Mouse (Mus musculus) retina, postnatal 1 day (tissue): ENCODE measurements around the gene Col15a1.

Source experiments
- DNase-seq: peaks from one replicate; pipeline ENCODE4 v3.0.0-alpha.2; 2012

Gene Col15a1

GRCm38 (mm10) chr4:47231322-47231721 lies 23.4 kb downstream of the Col15a1 start:
- DNase-seq, result no peak

- no peak for DNase-seq
These were observed 25.4 kb downstream of the Col15a1 start for GRCm38 (mm10) chr4:47233192-47233835.

- peak; percentile 77 for DNase-seq
These were observed 26.8 kb downstream of the Col15a1 start for GRCm38 (mm10) chr4:47234667-47235267.

- DNase-seq, result peak; percentile 43
These were observed 27.4 kb downstream of the Col15a1 start for GRCm38 (mm10) chr4:47235312-47235711.

- no peak for DNase-seq
These were observed 28.1 kb downstream of the Col15a1 start for GRCm38 (mm10) chr4:47236104-47236503.

- DNase-seq, result peak; percentile 75
These were observed 29.3 kb downstream of the Col15a1 start for GRCm38 (mm10) chr4:47237220-47237619.

- no peak for DNase-seq
These were observed 31.2 kb downstream of the Col15a1 start for GRCm38 (mm10) chr4:47239114-47239513.

GRCm38 (mm10) chr4:47240901-47241300 lies 32.9 kb downstream of the Col15a1 start:
- no peak for DNase-seq

- DNase-seq, result no peak
These were observed 34.2 kb downstream of the Col15a1 start for GRCm38 (mm10) chr4:47242127-47242526.

- peak; percentile 92 for DNase-seq
These were observed 36.7 kb downstream of the Col15a1 start for GRCm38 (mm10) chr4:47244651-47245050.

GRCm38 (mm10) chr4:47245621-47246020 lies 37.7 kb downstream of the Col15a1 start:
- no peak for DNase-seq

- peak; percentile 65 for DNase-seq
These were observed 38.9 kb downstream of the Col15a1 start for GRCm38 (mm10) chr4:47246811-47247210.

GRCm38 (mm10) chr4:47247574-47247973 lies 39.6 kb downstream of the Col15a1 start:
- DNase-seq, result no peak

GRCm38 (mm10) chr4:47249193-47249592 lies 41.2 kb downstream of the Col15a1 start:
- no peak for DNase-seq

- peak; percentile 71 for DNase-seq
These were observed 43.1 kb downstream of the Col15a1 start for GRCm38 (mm10) chr4:47251069-47251468.

GRCm38 (mm10) chr4:47251693-47252435 lies 43.9 kb downstream of the Col15a1 start:
- no peak for DNase-seq

- no peak for DNase-seq
These were observed 44.7 kb downstream of the Col15a1 start for GRCm38 (mm10) chr4:47252627-47253026.

- DNase-seq, result peak; percentile 80
These were observed 47.7 kb downstream of the Col15a1 start for GRCm38 (mm10) chr4:47255641-47256040.

- DNase-seq, result no peak
These were observed 50.2 kb downstream of the Col15a1 start for GRCm38 (mm10) chr4:47258201-47258600.

GRCm38 (mm10) chr4:47261049-47261448 lies 53.1 kb downstream of the Col15a1 start:
- no peak for DNase-seq

- DNase-seq, result no peak
These were observed 54.0 kb downstream of the Col15a1 start for GRCm38 (mm10) chr4:47261919-47262318.

- DNase-seq, result no peak
These were observed 57.6 kb downstream of the Col15a1 start for GRCm38 (mm10) chr4:47265555-47265954.

- no peak for DNase-seq
These were observed 64.6 kb downstream of the Col15a1 start for GRCm38 (mm10) chr4:47272452-47273130.
